Mouse (Mus musculus) spleen, adult 2 months (tissue): ENCODE results near the gene Frs2. TPM values are rescaled to one million over a fixed set of nuclear protein-coding genes. Genes with fewer than 3 reads are reported as not detected.

Experiments
- DNase-seq, 2 experiments: peaks; one replicate each; pipeline versions ENCODE4 v3.0.0 to v3.0.0-alpha.2; 2012 to 2021; ENCODE audit warnings: low spot score in 2 of 2, low read depth in 1 of 2
- H3K27ac ChIP-seq: fragments of 200-500 bp; 2 replicates; pipeline ENCODE4 v1.5.1; 2012; ENCODE audit warnings: low read length, inconsistent platforms; ENCODE audit not compliant: insufficient read depth
- H3K27me3 ChIP-seq: fragments of 200-500 bp; 2 replicates; pipeline ENCODE4 v1.6.1; 2012; ENCODE audit warnings: mild to moderate bottlenecking, moderate library complexity, low read length, inconsistent platforms; ENCODE audit not compliant: control insufficient read depth, insufficient read depth
- H3K36me3 ChIP-seq: fragments of 200-500 bp; 2 replicates; pipeline ENCODE4 v1.6.1; 2012; ENCODE audit warnings: mild to moderate bottlenecking, low read length, inconsistent platforms; ENCODE audit not compliant: control insufficient read depth, insufficient read depth
- H3K4me1 ChIP-seq: fragments of 200-500 bp; 2 replicates; pipeline ENCODE4 v1.6.1; 2011; ENCODE audit warnings: inconsistent platforms; ENCODE audit not compliant: control insufficient read depth, insufficient read depth, insufficient read length
- H3K4me3 ChIP-seq: fragments of 200-500 bp; 2 replicates; pipeline ENCODE4 v1.5.1; 2011; ENCODE audit warnings: mild to moderate bottlenecking, inconsistent platforms; ENCODE audit not compliant: insufficient read depth, insufficient read length; ENCODE audit errors: extremely low read depth
- CTCF ChIP-seq: fragments of 200-500 bp; IDR thresholded peaks from 2 replicates; pipeline ENCODE4 v1.5.1; 2011; ENCODE audit warnings: mild to moderate bottlenecking, inconsistent platforms; ENCODE audit not compliant: insufficient read depth, insufficient read length, insufficient replicate concordance; ENCODE audit errors: extremely low read depth
- POLR2A ChIP-seq: fragments of 200-500 bp; IDR thresholded peaks from 2 replicates; pipeline ENCODE4 v1.6.1; 2011; ENCODE audit warnings: low read depth, low read length, inconsistent platforms
- WGBS: fragments of 180-500 bp; shearing (Covaris S2); methylation state at CpG from one replicate; pipeline ENCODE4 v1.1.7; 2018; 5-methylcytosine and 5-hydroxymethylcytosine counted together
- polyA plus RNA-seq: library from polyadenylated mRNA; depleted of rRNA; stranded (reverse); fragments of >200 nt; gene quantifications from 2 replicates; pipeline ENCODE4 v1.2.3, GENCODE M21; 2012

Gene Frs2
- polyA plus RNA-seq, 1 experiment, result 6.0 TPM

- 49% methylated on average over 4 of the region's 4 CpGs for WGBS
- Histone ChIP-seq H3K36me3 (no peaks in the 10 kb centered on the region), H3K4me3 (no peak overlapping the region), H3K27me3 (no peaks in the 10 kb centered on the region), H3K4me1 (peaks cover 14% of the 10 kb centered on the region; the same call in 1 of the 2 replicates), H3K27ac (no peak overlapping the region)
- no peak for DNase-seq
- TF ChIP-seq CTCF (no peak), POLR2A (no peak)
These were observed 42.1 kb downstream of the Frs2 start for GRCm38 (mm10) chr10:117106244-117106643.

GRCm38 (mm10) chr10:117105015-117105414 lies 43.3 kb downstream of the Frs2 start:
- Histone ChIP-seq H3K4me1 (peaks cover 11% of the 10 kb centered on the region; the same call in 1 of the 2 replicates), H3K27me3 (no peaks in the 10 kb centered on the region), H3K36me3 (no peaks in the 10 kb centered on the region), H3K4me3 (no peak overlapping the region), H3K27ac (no peak overlapping the region)
- no peak for TF ChIP-seq CTCF
- TF ChIP-seq POLR2A, result no peak
- no peak for DNase-seq
- 61% methylated on average over 4 of the region's 4 CpGs for WGBS

- no peaks in the 10 kb centered on the region for H3K27me3 ChIP-seq
These were observed 44.3 kb downstream of the Frs2 start for GRCm38 (mm10) chr10:117103854-117104598.

DNA sequence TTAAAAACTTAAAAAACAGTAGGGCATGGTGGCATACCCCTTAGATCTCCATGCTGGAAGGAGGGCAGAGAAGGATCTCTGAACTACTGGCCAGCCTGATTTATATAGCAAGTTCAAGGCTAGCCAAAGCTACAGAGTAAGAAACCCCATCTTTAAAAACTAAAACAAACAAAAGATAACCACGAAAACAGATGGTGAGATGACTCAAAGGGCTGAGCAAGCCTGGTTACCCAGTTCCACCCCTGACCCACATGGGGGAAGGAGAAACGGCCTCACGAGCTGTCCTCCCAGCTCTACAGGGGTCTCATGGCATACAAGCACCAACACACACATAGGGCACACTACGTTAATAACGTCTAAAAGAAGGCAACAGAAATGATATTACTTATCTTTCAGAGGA lies 48.2 kb downstream of the Frs2 start:
- 86% methylated on average over 5 of the region's 5 CpGs for WGBS
- DNase-seq, result no peak
- Histone ChIP-seq H3K27ac (no peak overlapping the region), H3K36me3 (no peaks in the 10 kb centered on the region; the same call in 1 of the 2 replicates), H3K4me1 (peaks cover 8% of the 10 kb centered on the region; the same call in 1 of the 2 replicates), H3K27me3 (no peaks in the 10 kb centered on the region), H3K4me3 (no peak overlapping the region)
- TF ChIP-seq CTCF (no peak), POLR2A (no peak)

More at GRCm38 (mm10) chr10:117103854-117104598, 44.3 kb downstream of the Frs2 start:
- Histone ChIP-seq H3K4me1 (peaks cover 11% of the 10 kb centered on the region; the same call in 1 of the 2 replicates), H3K4me3 (no peak overlapping the region), H3K27ac (no peak overlapping the region), H3K36me3 (no peaks in the 10 kb centered on the region; the same call in 1 of the 2 replicates)
- DNase-seq, result no peak
- TF ChIP-seq CTCF (no peak), POLR2A (no peak)

- no peaks in the 10 kb centered on the region; the same call in 1 of the 2 replicates for H3K36me3 ChIP-seq
- TF ChIP-seq POLR2A, result no peak
- TF ChIP-seq CTCF, result no peak
These were observed 51.1 kb downstream of the Frs2 start for GRCm38 (mm10) chr10:117097116-117097698.

DNA sequence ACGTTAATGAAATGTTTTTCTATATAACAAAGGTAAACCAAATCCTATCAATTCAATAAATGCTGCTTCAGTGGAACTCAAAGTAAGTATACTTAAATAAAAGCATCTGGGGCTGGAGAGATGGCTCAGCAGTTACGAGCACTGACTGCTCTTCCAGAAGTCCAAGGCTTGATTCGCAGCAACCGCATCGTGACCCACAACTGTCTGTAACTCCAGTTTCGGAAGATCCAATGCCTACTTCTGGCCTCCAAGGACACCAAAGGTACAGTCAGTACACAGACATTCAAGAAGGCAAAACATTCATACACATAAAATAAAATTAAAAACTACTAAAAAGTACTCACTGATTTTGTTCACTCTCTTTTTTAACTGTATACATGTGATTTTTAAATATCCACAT lies 52.2 kb downstream of the Frs2 start:
- no peak overlapping the region for H3K4me3 ChIP-seq
- no peaks in the 10 kb centered on the region; the same call in 1 of the 2 replicates for H3K36me3 ChIP-seq
- H3K27me3 ChIP-seq, result no peaks in the 10 kb centered on the region
- DNase-seq, result no peak
- H3K4me1 ChIP-seq, result no peaks in the 10 kb centered on the region
- WGBS, result 94% methylated on average over 6 of the region's 6 CpGs
- no peak overlapping the region for H3K27ac ChIP-seq
- TF ChIP-seq CTCF (no peak), POLR2A (no peak)

More at GRCm38 (mm10) chr10:117097116-117097698, 51.1 kb downstream of the Frs2 start:
- Histone ChIP-seq H3K4me1 (no peaks in the 10 kb centered on the region), H3K27me3 (no peaks in the 10 kb centered on the region), H3K4me3 (no peak overlapping the region), H3K27ac (no peak overlapping the region)
- DNase-seq, result no peak
- 89% methylated on average over 2 of the region's 2 CpGs for WGBS
